Mouse (Mus musculus) layer of hippocampus, postnatal 25 days (tissue): ENCODE measurements around the gene Hmgb1. TPM values are rescaled to one million over a fixed set of nuclear protein-coding genes. Genes with fewer than 3 reads are reported as not detected.

ENCODE experiments used
- DNase-seq, 2 experiments: peaks; one replicate each; pipeline ENCODE4 v3.0.0; 2022; ENCODE audit warnings: mixed read lengths in 2 of 2, low spot score in 1 of 2; ENCODE audit errors: extremely low spot score in 1 of 2
- total RNA-seq, 2 experiments: library from RNA; stranded (reverse); gene quantifications; 2 replicates each; pipeline ENCODE4 v1.2.3; 2021

Gene Hmgb1
- total RNA-seq, 2 experiments from 2014 or later, result 139 to 159 TPM

DNA sequence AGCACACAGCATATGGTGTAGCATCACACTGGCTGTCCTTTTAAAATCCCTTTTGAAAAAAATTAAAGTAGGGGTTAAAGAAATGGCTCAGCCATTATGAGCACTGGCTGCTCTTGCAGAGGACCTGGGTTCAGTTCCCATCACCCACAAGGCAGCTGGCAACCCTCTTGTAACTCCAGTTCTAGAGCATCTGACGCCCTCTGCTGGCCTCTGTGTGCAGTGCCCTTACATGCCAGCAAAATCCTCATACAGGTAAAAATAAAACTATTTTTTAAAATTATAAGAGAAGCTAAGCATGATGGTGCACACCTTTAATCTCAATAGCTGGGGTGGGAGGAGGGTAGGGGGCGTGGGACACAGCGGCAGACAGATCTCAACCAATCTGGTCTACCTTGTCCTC, 147.4 kb downstream of the Hmgb1 start:
- DNase-seq, result no peak

DNA sequence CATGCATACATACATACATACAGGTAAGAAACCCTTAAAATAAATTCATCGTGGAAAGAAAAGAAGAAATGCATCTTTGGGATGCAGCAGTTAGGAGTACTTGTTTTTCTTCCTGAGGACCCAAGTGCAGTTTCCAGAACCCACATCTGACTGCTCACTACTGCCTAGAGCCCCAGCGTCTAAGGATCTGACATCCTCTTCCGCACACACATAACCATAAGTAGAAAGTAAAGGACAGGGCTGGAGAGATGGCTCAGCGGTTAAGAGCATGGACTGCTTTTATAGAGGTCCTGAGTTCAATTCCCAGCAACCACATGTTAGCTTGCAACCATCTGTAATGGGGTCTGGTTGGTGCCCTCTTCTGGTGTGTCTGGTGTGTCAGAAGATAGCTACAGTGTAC, 151.9 kb downstream of the Hmgb1 start:
- no peak for DNase-seq

DNA sequence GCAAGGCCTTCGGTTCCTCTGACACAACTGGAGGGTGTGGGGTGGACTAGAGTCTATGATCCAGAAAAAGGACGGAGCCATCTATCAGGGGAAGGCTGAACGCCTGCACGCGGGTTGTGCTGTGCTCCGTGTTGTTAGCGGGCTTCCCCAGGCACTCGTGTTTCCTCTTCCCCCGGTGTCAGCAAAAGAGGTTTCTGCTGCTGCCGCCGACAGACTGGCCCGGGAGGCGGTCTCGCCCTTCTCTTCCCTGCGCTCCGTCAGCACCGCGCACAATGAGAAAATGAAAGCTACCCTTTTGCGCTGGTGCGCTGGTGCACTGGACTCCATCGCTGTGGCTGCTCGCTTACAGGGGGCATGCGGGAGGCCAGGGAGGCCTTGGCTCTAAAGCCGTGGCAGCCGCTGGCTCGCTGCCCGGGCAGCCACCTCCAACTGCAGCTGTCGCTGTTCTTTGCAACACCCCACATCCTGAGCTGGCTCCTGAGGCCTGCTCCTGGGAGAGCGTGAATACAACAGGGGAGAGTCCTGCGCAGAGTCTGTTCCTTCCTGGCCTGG, 153.0 kb downstream of the Hmgb1 start:
- DNase-seq, result peak; percentile 30 to 39

DNA sequence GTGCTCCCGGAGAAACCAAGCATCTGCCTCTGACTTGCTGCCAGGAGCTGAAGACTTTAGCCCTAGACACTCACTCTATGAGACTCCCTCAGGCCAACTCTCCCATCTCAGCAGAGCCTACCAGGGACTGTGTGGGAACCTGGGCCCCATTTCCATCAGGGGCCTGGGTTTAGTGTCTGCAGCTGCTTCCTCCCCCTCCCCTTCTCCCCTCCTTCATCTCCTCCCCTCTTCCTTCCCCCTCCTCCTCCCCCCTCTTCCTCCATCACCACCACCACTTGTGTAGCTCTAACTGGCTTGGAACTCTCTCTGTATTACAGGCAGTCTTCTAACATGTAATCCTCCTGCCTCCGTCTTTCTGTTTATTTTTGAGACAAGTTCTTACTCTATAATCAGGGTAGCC, 154.2 kb downstream of the Hmgb1 start:
- DNase-seq, result no peak

DNA sequence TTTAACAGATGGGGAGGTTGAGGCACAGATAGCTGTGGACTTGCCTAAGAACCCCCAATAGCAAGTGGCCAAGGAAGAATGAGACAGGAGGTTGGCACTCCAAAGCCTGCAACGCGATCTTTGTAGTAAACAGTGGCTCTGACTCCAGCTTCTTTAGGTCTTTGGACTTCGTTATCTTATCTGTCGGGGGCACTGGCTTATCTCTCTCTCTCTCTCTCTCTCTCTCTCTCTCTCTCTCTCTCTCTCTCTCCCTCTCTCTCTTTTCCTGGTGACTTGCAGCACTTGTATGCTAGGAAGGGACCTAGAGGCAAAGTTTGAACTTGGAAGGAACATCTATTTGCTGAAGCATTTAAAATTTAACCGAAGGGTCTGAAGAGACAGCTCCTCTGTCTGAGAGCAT, 155.9 kb downstream of the Hmgb1 start:
- DNase-seq, result no peak

DNA sequence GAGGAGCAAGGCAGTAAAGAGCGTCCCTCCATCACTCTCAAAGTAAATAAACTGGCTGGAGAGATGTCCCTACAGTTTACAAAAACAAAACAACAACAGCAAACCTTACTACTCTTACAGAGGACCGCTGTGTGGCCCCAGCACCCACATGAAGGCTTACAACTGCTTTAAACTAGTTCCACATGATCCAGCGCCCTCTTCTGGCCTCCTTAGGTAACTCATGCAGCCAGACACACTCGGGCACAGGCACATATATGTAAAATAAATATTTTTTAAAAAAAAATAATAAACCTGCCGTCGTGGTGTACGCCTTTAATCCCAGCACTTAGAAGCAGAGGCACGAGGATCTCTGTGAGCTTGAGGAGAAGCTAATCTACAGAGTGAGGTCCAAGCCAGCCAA, 156.9 kb downstream of the Hmgb1 start:
- no peak for DNase-seq

DNA sequence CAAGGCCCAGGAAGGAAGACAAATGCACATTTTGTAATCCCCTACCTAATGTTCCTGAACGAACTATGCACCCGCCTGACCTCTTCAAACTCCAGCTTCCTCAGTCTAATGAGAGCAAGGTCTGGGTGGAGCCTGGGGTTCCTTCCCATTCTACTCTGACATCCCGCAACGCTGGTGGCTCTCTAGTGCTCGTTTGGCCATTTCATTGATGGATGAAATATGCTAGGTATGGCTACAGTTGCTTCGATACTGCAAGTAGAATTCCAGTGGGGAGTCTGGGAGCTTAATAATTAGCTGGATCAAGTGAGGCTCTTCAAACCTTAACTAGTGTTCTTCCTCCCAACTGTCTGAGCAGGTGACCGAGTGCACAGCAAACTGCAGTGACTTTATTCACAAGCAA, 163.2 kb downstream of the Hmgb1 start:
- DNase-seq, result no peak

DNA sequence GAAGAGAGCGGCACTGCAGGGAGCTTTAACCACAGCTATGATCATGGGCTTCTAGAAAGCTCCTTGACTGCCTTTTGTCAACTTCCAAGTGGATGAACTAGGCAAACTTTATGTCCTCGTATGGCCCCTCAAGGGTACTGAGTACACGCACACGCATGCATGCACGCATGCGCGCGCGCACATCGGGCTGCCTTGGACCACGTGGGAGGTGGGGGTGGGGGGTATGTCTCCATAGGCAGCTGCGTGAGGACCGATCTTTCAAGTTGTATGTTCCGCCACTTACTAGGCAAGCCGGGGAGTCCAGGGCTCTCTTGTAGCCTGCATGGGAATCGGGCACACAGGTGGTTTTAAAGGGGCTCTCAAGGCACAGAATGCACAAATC, 163.6 kb downstream of the Hmgb1 start:
- DNase-seq, result no peak

DNA sequence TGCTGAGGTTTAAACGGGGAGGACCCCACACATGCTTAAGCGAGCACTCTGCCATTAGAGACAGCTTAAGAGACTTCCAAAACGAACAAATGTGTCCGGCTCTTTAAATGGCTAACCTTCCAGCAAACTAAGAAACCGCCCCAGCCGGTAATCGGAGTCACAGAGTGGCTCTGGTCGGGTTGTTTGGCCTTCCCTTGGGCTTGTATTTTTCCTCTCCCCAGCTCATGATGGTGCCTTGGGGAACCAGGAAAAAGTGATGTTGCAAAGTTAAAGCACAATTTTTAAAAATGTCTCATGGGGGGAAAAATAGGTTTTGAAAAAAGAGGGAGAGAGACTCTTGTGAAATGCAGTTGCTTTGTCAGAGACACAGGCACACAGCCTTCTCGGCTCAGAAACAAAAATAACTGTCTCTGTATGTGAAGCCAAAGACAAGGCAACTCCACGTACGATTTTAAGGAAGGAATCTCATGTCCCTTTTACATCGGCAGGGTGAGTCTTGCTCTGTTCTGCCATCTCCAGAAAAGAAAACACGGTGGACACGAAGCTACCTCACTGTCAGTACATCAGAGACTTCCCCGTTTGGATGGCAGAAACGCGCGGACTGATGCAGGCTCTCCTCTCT, 164.1 kb downstream of the Hmgb1 start:
- no peak for DNase-seq

DNA sequence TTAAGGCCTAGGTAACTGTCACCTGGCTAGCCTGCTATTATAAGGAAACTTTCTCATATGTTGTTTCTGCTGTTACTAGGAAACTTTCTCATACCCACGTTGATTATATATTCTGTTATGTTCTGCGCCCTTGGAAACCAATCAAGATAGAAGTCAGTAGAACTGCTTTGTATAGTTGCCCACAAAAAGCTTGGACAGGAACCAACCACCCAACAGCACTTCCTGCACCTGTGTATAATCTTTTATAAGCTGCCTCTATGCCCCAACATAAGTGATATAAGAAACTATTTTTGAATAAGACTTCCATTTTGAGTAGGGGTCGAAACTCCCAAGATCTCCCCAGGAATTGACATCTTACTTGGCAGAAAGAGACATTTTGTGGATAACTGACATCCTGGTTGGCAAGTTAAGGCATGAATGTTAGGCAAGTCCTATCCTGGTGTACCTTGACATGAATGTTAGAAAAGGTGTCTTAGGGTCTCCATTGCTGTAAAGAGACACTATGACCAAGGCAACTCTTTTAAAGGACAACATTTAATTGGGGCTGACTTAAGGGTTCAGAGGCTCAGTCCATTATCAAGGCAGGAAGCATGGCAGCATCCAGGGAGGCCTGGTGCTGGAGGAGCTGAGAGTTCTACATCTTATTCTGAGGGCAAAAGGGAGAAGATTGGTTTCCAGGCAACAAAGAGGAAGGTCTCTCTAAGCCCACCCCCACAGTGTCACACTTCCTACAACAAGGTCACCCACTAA, 166.4 kb downstream of the Hmgb1 start:
- no peak for DNase-seq

DNA sequence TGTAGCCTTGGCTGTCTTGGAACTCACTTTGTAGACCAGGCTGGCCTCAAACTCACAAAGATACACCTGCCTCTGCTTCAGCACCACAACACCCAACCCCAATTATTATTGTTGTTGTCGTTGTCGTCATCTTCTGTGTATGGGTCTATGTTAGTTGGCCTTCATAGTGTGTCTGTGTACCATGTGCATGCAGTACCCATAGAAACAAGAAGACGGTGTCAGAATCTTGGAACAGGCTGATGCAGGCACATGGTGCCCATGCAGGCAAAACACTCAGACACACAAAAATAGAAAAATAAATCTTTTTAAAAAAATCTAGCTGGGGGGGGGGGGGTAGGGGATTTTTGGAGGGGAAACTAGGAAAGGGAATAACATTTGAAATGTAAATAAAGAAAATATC, 167.1 kb downstream of the Hmgb1 start:
- no peak for DNase-seq

DNA sequence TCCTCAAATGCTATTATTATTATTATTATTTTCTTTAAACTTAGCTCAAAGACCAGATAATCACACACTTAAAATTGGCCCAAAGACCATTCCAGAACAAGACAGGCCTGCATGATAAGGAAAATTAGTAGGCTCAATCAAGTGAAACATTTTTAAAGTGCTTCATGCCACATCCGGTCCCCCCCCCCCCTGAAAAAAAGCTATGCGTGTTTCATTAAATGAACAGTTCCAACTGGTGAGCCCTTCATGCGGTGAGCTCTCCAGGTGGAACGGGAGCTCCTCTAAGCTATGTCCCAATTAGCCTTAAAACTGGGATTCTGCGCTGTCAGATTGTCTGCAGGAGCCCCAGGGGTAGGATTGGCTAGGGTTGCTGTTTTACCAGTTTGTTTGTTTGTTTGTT, 168.0 kb downstream of the Hmgb1 start:
- DNase-seq, result no peak

DNA sequence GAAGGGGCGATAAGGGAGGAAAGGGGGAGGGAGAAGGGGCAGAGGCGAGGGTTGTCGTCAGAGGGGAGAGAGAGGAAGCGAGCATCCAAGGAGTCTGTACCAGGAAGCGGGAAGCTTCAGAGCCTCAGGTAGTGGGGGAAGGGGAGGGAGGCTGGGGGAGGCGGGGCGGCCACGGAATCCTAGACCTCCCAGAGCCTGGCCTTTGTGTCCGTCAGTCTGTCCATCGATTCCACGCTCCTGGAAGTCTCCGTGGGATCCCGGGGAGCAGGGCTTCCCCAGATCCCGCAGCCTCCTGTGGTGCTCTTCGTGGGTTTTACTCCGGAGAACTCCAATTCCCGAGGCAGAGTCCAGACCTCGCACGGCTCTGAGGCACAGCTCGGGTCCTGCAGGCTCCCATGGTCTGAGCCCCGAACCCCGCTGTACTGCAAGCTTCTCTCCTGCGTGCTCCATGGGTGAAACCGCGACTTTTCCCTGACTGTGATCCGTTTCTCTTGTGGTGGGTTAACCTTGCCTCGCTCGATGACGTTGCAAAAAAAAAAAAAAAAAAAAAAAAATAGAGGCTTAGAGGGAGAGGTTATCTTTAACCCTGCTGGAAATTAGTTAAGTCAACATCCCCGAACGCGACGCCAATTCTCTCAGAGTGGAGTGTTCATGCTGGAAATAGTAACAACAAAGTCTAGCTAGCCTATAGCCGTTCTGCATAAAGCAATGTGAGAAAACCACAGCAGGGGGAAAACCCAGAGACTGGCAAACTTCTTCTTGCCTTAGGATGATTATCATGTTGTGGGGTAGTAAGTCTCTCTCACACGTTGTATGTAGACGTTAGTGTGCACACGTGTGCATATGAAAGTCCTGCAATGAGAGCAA, 168.7 kb downstream of the Hmgb1 start:
- DNase-seq, result no peak

DNA sequence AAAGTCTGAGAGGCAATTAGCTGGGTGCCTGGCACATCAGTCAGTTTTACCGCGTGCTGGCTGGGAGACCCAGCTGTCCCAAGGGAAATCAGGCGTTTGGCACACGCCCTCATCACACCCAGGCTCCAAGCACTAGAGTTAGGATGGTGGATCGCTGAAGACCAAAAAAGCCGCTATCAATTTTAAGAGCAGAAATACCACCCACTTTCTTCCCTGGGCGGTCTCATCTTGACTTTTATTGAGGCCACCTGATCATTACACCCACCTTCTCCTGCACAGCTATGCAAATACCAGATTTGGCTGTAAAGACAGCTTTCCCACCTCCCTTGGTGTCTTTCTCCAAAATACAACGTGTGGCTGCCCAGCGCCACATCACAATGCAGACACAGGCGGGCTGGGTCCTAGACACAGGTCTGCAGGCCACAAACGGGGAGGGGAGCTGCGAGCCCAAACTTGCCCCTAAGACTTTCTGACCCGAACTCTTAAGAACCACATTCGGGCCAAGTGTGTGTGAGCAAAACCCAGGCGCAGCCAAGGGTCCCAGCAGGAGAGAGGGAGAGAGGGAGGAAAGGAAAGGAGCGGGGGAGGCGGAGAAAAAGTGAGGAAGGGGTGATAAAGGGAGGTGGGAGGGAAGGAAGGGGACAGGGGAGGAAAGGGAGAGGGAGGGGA, 169.6 kb downstream of the Hmgb1 start:
- DNase-seq, result no peak

DNA sequence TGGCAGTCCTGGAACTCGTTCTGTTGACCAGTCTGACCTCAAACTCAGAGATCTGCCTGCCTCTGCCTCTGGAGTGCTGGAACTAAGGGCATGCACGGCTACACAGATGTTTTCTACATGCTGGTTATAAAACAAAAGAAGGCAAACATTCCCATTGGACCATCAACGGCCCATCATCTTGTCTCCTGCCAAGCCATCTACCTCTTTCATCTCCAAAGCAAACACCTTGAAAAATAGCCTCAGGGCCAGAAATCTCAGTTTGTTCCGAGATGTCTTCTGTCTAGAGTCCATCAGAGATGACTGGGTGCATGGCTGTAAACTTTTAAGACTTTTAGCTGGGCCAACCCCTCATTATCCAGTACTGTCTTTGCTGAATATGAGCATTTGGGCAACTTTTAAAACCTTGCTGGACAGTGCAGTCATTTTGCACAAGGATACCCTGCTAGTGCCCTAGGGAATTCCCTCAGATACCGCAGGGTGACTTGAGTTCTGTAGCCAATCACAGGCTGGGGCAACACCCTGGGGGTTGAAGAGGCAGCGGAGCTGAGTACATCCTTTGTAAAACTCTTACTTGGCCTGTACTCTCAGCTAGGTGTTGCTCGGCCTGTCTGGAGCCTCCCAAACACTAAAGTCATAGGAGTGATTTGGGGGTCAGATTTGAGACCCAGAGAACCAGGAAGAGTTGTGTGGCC, 170.3 kb downstream of the Hmgb1 start:
- no peak for DNase-seq

DNA sequence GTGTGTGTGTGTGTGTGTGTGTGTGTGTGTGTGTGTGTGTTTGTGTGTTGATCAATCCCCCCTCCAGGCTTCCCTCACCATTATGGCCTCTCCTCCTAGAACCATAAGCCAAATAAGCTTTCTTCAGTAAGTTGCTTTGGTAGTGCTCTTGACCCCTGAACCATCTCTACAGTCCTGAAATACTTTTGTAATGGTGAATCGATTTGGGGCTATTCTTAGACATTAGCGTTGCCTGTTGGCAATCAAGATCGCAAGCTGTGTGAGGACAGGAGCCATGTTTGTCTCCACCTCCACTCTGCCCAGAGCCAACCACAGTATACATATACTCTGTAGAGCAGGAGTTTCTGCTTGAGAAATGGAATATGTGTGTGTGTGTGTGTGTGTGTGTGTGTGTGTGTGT, 175.2 kb downstream of the Hmgb1 start:
- DNase-seq, result no peak

DNA sequence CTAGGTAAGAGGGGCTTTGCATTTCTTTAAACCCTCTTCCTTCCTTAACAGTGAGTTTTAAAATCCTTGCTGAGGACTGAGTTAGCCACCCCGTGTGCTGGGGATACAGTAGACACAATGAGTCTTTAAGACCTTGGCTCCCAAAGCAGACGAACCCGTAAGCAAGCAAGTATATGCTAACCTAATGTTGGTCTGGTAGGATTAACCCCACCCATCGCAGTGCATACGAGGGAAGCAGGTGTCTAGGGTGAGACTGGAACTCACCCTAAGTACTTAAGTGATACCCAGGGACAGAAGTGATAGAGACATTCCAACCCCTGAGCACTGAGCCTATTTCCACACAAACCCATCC, 177.0 kb downstream of the Hmgb1 start:
- DNase-seq, result no peak

DNA sequence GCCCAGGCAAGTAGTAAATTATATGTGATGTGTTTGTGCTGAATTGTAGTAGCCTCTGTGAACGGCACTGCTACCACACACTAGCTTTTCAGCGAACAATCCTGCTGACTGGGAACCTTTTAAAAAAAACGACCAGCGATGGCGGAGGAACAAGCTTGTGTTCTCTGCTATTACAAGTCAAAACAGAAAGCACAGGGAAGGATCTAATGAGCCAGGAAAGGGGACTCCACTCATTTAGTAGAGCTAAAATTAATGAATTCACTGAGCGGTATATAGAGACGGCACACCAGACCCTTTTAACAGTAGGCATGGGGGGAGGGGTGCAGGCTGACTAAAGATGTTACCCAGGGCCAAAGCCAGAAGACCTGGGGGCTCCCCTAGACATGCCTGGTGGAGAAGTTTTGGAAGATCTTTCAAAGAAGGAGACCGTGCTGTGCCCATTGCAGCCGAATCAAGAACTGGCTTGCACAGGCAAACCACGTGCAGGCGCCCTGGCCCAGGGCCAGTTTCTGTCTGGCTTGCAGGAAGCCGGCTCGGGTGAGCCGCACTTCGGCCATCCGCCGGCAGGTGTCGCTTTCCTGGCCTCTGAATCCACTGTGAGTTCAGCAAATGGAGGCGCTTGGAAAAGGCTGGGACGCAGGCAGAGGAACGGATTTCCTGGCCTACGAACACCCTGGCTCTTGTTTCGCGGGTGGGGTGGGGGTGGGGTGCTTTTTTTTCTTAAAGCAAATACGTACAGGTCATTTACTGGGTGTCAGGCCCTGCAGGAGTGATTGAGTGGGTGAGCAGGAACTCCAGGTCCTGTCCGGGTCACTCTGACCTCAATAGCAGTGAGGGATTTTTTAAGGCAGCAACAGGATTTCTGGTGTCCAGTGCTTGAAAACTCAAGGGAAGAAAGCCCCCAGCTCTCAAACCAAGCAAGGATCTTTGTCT, 177.7 kb downstream of the Hmgb1 start:
- peak; percentile 100 for DNase-seq

DNA sequence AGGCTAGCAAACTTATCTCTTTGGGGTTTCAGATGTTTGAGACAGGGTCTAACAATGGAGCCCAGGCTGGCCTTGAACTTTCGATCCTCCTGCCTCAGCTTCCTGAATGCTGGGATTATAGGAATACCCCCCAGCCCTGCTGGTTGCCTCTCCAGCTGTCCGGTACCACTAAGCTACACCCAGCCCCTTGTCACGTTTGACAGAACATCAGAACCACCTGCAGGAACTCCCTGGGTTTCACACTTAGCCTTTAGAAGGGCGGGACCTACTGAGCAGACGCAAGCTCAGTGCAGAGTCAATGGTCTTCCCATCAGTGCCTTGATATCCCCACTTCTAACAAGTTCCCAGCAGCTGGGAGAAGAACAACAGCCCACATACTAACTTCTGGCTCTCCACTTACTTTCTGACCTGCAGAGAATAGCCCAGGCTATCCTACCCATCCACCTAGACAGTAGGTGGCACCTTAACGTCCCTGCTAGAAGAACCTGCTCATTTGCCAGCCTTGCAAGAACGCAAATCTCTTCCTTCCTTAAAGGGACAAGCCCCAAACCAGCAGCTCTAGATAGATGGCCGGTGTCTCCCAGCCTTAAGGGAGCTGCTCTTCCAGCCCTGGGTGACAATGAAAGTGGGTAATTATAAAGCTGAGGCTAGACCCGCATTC, 178.5 kb downstream of the Hmgb1 start:
- no peak for DNase-seq
